Mouse (Mus musculus) embryonic facial prominence, embryonic 15.5 days (tissue): ENCODE data around the gene Lpar4. TPM values are rescaled to one million over a fixed set of nuclear protein-coding genes. Genes with fewer than 3 reads are reported as not detected.

Experiments
- ATAC-seq: fragments of 200-750 bp; cut with Nextera tagmentation; 2 replicates; pipeline ENCODE4 v1.8.0; 2017; ENCODE audit warnings: low read depth, moderate TSS enrichment; ENCODE audit not compliant: insufficient number of reproducible peaks, low FRiP score, low TSS enrichment
- H3K27ac ChIP-seq: fragments of 300-500 bp; sonication (generic); replicated peaks from 2 replicates; pipeline ENCODE4 v1.5.1; 2015; ENCODE audit warnings: mild to moderate bottlenecking, inconsistent platforms
- H3K27me3 ChIP-seq: fragments of 300-500 bp; sonication (generic); 2 replicates; pipeline ENCODE4 v1.6.1; 2015; ENCODE audit warnings: inconsistent platforms
- H3K36me3 ChIP-seq: fragments of 300-500 bp; sonication (generic); 2 replicates; pipeline ENCODE4 v1.6.1; 2015; ENCODE audit warnings: mild to moderate bottlenecking, inconsistent platforms
- H3K4me1 ChIP-seq: fragments of 300-500 bp; sonication (generic); 2 replicates; pipeline ENCODE4 v1.6.1; 2015; ENCODE audit warnings: inconsistent platforms
- H3K4me2 ChIP-seq: fragments of 300-500 bp; sonication (generic); replicated peaks from 2 replicates; pipeline ENCODE4 v1.6.1; 2015; ENCODE audit warnings: mild to moderate bottlenecking, inconsistent platforms
- H3K4me3 ChIP-seq: fragments of 300-500 bp; sonication (generic); replicated peaks from 2 replicates; pipeline ENCODE4 v1.5.1; 2015; ENCODE audit warnings: mild to moderate bottlenecking, inconsistent platforms
- H3K9ac ChIP-seq: fragments of 300-500 bp; sonication (generic); 2 replicates; pipeline ENCODE4 v1.6.1; 2015; ENCODE audit warnings: inconsistent platforms
- H3K9me3 ChIP-seq: fragments of 300-500 bp; sonication (generic); replicated peaks from 2 replicates; pipeline ENCODE4 v1.6.1; 2016; ENCODE audit warnings: inconsistent platforms
- WGBS: fragments of 180-500 bp; shearing (Covaris S2); methylation state at CpG from one replicate; pipeline ENCODE4 v1.1.7; 2015; 5-methylcytosine and 5-hydroxymethylcytosine counted together
- polyA plus RNA-seq: library from polyadenylated mRNA; unstranded; fragments of >200 nt; fragmentation: Nextera tagmentation; extraction: Ambion mirVana; gene quantifications from 2 replicates; pipeline ENCODE4 v1.2.1, GENCODE M21; 2015

The Lpar4 gene
- 28.0 and 29.9 TPM in 2 replicates for polyA plus RNA-seq

DNA sequence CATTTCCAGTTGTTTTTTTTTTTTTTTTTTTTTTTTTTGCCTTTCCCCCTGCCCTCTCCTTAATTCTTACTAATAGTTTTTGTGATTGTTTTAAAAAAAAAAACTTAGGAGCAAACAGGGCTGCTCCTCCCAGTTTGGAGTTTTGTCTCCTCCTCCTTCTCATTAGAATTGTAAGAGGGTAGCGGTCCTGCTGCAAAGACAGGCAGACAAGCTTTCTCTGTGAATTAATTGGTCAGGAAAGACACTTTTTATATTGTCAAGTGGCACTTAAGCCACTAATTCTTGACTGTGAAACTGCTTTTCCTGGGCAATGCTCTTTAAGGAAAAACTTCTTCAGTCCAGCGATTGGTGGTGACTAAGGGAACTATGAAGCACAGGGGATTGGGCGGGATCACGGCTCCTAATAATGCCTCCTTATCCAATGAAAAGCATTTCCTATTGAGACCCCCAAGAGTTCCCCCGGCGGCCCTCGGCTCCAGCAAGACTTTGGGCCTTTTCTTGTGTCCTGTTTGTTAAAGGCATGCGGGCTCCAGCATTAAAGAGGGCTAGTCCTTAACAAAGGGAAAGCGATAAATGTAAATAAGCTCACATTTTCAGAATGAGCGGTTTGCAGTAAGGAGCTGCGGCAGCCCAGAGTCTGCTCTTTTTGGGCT, at the start of gene Lpar4:
Gene Lpar4, plus strand, starts transcription at position 451 of the 653 bp plus-strand sequence.
- Histone ChIP-seq H3K4me2 (peak within 1 kb of the TSS; percentile 36), H3K27me3 (no peaks in the 10 kb centered on the region), H3K4me1 (no peaks in the 10 kb centered on the region), H3K4me3 (peak within 1 kb of the TSS; percentile 47), H3K9ac (peak within 1 kb of the TSS; percentile 12; the same call in 1 of the 2 replicates), H3K36me3 (no peaks in the 10 kb centered on the region), H3K27ac (peak within 1 kb of the TSS; percentile 83), H3K9me3 (no peaks in the 10 kb centered on the region)
- ATAC-seq = 0 out of 2 replicates have a peak, but pooled peaks have one; percentile 54
- WGBS = 16% methylated on average over 11 of the region's 11 CpGs

DNA sequence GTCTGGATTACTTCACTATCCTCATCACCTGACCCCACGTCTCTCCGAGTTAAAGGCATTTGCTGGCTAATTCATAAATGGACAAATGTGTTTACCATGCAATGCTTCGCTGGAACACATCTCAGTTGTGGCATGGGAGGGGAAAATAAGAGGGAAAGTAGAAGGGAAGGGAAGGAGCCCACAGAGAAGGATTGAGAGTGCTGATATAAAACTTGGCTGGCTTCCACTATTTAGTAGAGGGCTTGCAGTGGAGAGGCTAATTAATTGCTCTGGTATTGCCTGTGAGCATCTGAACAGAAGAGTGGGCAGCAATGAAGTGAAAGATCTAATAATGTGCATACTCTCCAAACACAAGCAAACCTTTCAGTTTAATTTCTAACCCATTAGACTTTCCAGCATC, 49.0 kb upstream of the Lpar4 start:
- Histone ChIP-seq H3K9ac (no peak overlapping the region), H3K4me2 (no peak overlapping the region), H3K4me3 (no peak overlapping the region), H3K27me3 (no peaks in the 10 kb centered on the region), H3K27ac (peak overlapping the region; percentile 77), H3K4me1 (no peaks in the 10 kb centered on the region), H3K9me3 (no peaks in the 10 kb centered on the region), H3K36me3 (no peaks in the 10 kb centered on the region)
- no peak for ATAC-seq
- WGBS = 45% methylated on average over 3 of the region's 3 CpGs

DNA sequence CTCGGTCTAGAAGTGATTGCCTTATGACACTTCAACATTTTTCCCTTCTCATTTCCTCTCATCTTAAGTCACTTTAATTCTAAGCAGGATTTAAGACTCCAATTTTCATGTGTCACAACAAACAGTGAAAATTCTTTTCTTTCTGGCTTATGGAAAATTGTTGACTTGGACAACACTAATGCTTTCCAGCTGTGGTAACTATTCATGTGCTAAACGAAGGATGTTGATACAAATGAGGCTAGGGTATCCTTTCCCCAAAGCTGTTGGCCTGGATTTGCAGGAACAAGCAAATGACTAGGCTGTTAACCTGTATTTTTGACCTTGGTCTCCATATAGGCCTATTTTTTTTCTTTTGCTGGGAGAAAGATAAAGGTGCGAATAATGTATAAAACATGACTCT, 48.5 kb upstream of the Lpar4 start:
- Histone ChIP-seq H3K4me1 (no peaks in the 10 kb centered on the region), H3K4me3 (no peak overlapping the region), H3K27ac (peak overlapping the region; percentile 77), H3K36me3 (no peaks in the 10 kb centered on the region), H3K9me3 (no peaks in the 10 kb centered on the region), H3K27me3 (no peaks in the 10 kb centered on the region), H3K9ac (no peak overlapping the region), H3K4me2 (no peak overlapping the region)
- ATAC-seq = no peak
- 25% methylated on average over 3 of the region's 3 CpGs for WGBS

DNA sequence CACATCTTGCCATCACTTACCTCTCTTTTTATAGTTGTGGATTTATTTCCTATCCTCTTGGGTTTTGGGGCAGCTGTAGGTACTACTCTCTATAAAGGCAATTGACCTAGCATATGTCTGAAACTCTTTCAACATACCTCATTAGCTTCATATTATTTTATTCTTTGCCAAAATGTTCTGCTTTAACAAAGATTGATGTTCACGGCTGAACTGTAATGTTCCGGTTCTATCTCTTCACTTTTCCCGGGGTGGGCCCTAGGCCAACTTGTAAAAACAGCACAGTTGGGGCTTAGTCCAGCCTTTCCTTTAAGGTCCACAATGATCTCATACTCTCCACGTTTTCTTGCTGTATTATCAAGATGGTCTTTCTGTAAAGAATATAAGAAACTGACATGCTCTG, 48.1 kb upstream of the Lpar4 start:
- H3K4me3 ChIP-seq = no peak overlapping the region
- no peak overlapping the region for H3K9ac ChIP-seq
- no peaks in the 10 kb centered on the region for H3K36me3 ChIP-seq
- H3K4me1 ChIP-seq = no peaks in the 10 kb centered on the region
- no peak overlapping the region for H3K4me2 ChIP-seq
- ATAC-seq = no peak
- peak overlapping the region; percentile 22; the same call in 1 of the 2 replicates for H3K27ac ChIP-seq
- H3K27me3 ChIP-seq = no peaks in the 10 kb centered on the region
- 41% methylated on average over 4 of the region's 4 CpGs for WGBS
- no peaks in the 10 kb centered on the region for H3K9me3 ChIP-seq

DNA sequence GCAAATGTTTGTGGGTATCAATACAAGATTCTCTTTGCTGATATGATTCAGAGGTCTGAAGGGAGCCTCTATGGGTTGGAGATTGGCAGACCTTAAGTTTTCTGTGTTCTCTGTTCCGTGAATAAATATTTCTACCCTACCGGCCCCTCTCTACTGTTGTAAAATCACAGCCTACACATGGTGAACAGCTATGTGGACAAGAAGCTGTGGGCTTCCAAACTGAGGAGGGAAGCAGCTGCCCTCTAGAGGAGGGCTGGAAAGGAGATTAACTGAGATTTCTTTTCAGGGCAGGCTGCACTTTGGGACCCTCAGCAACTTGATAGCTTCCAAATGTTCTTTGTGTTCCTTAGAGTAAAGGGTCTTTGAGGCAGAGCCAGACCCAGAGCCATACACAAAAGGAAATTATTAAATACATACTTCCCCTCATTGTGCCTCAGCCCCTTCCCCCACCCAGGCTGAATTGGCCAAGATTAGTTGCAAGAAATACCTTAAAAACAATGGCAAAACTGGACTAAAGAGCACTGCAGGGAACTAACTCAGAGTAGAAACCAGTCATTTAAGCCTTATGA, 22.6 kb upstream of the Lpar4 start:
- Histone ChIP-seq H3K4me3 (no peak overlapping the region), H3K4me1 (no peaks in the 10 kb centered on the region), H3K4me2 (no peak overlapping the region), H3K9me3 (no peaks in the 10 kb centered on the region), H3K27ac (peak overlapping the region; percentile 58; the same call in 1 of the 2 replicates), H3K9ac (no peak overlapping the region), H3K36me3 (no peaks in the 10 kb centered on the region), H3K27me3 (no peaks in the 10 kb centered on the region)
- 0 out of 2 replicates have a peak, but pooled peaks have one; percentile 19 for ATAC-seq
- 51% methylated on average over 2 of the region's 2 CpGs for WGBS

DNA sequence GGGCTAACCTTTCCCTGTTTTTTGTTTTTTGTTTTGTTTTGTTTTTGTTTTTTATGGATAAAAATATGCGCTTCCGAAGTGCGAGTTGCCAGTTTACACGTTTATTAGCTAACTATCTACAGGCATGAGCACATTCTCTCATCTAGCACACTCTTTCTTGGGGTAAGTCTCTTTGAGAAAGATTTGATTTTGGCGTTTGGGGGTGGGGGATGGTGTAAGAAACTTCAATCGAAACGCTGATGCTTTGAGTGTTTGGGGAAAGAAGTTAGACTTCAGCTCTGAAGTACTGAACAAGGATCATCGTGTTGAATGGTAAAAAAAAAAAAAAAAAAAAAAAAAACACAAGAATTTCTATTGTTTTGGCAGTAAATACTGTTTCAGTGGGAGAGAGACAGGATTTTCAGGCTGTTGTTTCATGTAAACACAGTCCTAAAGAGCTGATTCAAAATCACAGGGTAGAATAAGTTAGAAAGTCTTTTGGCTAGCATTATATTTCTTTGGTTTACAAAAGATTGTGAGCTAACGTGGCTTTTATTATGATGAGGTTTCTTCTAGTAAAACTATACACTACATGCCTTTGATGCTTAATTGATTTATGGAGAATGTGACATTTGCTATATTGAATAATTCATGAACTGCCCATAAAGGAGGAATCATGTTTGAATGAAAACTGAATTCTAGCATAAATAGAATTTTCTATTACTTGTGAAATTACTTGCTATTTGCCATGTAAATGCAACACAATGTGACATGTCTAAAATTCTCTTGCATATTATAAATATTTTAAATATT, 599 bp downstream of the Lpar4 start:
- no peaks in the 10 kb centered on the region for H3K36me3 ChIP-seq
- no peak for ATAC-seq
- 15% methylated on average over 9 of the region's 9 CpGs for WGBS

DNA sequence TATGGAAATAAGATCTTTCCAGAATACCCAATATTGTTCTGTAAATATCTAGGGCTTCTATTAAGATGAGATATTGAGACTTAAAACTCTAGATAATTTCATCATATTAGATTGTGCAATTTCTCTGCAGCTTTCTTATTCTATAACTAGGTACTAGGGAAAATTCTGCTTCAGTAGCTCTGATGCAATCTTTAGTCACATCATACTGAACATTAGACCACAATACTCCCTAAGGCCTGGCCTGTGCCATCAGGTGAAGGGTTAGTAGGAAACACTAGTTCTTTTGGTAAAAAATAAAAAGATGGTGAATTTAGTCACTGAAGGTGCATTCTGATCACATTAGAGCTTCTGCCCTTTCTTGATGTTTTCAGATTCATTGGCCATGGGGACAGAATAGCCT, 4.1 kb downstream of the Lpar4 start:
- Histone ChIP-seq H3K9ac (no peak overlapping the region), H3K27me3 (no peaks in the 10 kb centered on the region), H3K4me2 (no peak overlapping the region), H3K27ac (no peak overlapping the region), H3K4me3 (no peak overlapping the region), H3K9me3 (no peaks in the 10 kb centered on the region), H3K4me1 (no peaks in the 10 kb centered on the region), H3K36me3 (no peaks in the 10 kb centered on the region)
- no peak for ATAC-seq

More for the DNA sequence above, 599 bp downstream of the Lpar4 start:
- no peaks in the 10 kb centered on the region for H3K4me1 ChIP-seq
- peak overlapping the region; percentile 83 for H3K27ac ChIP-seq
- H3K9me3 ChIP-seq = no peaks in the 10 kb centered on the region
- peak overlapping the region; percentile 47 for H3K4me3 ChIP-seq
- H3K4me2 ChIP-seq = peak overlapping the region; percentile 36
- H3K9ac ChIP-seq = peak overlapping the region; percentile 12; the same call in 1 of the 2 replicates
- no peaks in the 10 kb centered on the region for H3K27me3 ChIP-seq

DNA sequence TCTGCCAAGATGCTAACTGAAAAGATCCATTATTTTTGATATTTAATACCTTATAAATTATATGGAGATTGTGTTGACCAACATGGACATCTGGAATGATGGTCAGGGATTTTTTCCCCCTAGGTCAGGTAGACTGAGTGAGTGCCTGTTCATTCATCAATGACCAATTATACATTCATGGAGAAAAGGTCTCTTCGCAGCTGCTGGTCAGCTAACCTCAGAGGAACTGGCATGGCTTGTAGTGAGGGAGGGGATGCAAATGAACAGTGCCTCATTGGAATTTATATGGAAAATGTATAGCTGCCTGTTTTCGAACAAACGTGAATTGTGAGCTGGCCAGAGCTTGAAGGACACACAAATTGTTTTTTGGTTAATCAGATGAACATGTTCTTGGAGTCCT, 18.9 kb downstream of the Lpar4 start:
- no peaks in the 10 kb centered on the region for H3K27me3 ChIP-seq
- no peaks in the 10 kb centered on the region for H3K9me3 ChIP-seq
- H3K4me2 ChIP-seq = no peak overlapping the region
- no peak overlapping the region for H3K4me3 ChIP-seq
- H3K4me1 ChIP-seq = no peaks in the 10 kb centered on the region
- H3K36me3 ChIP-seq = no peaks in the 10 kb centered on the region
- WGBS = 66% methylated on average over 3 of the region's 3 CpGs
- no peak overlapping the region for H3K27ac ChIP-seq
- no peak for ATAC-seq
- no peak overlapping the region for H3K9ac ChIP-seq

DNA sequence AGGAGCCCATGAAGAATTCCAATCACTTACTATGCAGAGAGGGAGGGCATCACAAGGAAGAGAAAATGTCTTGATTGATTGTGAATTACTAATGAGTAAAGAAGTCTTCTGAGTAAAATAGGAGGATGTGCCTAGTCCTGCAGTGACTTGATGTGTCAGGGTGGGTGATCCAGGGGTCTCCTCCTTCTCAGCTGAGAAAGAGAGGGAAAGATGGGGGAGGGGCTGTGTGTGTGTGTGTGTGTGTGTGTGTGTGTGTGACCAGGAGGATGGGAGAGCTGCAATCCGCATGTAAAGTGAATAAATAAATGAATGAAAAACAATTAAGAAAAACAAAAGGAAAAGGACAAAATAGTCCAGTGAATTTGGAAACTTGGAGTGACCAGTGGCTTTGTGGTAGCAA, 30.1 kb downstream of the Lpar4 start:
- Histone ChIP-seq H3K4me2 (no peak overlapping the region), H3K4me1 (no peaks in the 10 kb centered on the region), H3K36me3 (no peaks in the 10 kb centered on the region), H3K4me3 (no peak overlapping the region), H3K27ac (no peak overlapping the region), H3K27me3 (no peaks in the 10 kb centered on the region), H3K9me3 (no peaks in the 10 kb centered on the region), H3K9ac (no peak overlapping the region)
- no peak for ATAC-seq
- 85% methylated on average over 1 of the region's 1 CpGs for WGBS

DNA sequence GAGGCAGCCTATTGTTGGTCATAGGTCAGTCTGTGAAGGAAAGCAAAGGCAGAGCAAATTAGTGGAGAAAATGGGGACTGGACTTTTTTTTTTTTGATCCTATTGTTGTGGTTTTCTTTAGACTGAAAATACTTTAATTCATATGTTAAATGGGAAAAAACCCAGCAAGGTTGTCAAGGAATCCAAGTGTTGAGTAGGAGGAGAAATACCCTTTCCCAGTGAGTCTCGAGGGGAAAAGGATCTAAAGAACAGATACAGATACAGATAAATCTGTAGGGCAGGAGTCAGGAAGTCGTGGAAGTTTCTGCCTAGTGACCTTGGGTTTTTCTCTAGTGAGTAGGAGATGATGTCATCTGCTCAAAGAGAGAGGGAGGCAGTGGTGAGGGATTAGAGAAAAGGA, 30.6 kb downstream of the Lpar4 start:
- H3K27ac ChIP-seq = no peak overlapping the region
- no peaks in the 10 kb centered on the region for H3K4me1 ChIP-seq
- H3K4me2 ChIP-seq = no peak overlapping the region
- H3K27me3 ChIP-seq = no peaks in the 10 kb centered on the region
- ATAC-seq = no peak
- H3K4me3 ChIP-seq = no peak overlapping the region
- no peaks in the 10 kb centered on the region for H3K36me3 ChIP-seq
- WGBS = 26% methylated on average over 2 of the region's 2 CpGs
- H3K9ac ChIP-seq = no peak overlapping the region
- no peaks in the 10 kb centered on the region for H3K9me3 ChIP-seq

DNA sequence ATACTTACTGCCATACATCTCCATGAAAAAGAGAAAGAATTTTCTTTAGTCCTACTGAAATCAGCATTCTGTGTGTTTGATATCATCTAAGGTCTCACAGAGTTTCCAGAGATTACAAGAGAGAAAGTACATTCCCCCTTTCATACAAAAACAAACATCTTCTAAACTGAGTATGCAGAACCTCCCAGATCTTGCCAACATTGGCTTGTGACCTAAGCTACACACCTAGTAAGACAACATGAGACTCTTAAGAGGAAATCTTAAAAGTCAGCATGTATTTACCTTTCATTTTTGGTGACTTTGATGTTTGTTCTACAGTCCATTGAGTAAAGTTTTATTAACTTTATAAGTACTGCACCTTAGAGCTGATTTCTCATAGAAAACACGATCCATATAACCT, 33.4 kb downstream of the Lpar4 start:
- Histone ChIP-seq H3K9me3 (no peaks in the 10 kb centered on the region), H3K9ac (no peak overlapping the region), H3K4me2 (no peak overlapping the region), H3K27me3 (no peaks in the 10 kb centered on the region), H3K4me3 (no peak overlapping the region), H3K27ac (no peak overlapping the region), H3K4me1 (no peaks in the 10 kb centered on the region), H3K36me3 (no peaks in the 10 kb centered on the region)
- no peak for ATAC-seq
- WGBS = 65% methylated on average over 1 of the region's 1 CpGs
